Mouse (Mus musculus) liver, postnatal 0 days (tissue): ENCODE data around the gene Lrrc1.

Source experiments
- CTCF ChIP-seq: sonication (generic); IDR thresholded peaks from 2 replicates; pipeline ENCODE4 v1.5.1; 2016; ENCODE audit warnings: antibody characterized with exemption, low read depth
- EP300 ChIP-seq: IDR thresholded peaks from 2 replicates; pipeline ENCODE4 v1.6.1; 2016; ENCODE audit warnings: antibody characterized with exemption, low read depth, mild to moderate bottlenecking

DNA sequence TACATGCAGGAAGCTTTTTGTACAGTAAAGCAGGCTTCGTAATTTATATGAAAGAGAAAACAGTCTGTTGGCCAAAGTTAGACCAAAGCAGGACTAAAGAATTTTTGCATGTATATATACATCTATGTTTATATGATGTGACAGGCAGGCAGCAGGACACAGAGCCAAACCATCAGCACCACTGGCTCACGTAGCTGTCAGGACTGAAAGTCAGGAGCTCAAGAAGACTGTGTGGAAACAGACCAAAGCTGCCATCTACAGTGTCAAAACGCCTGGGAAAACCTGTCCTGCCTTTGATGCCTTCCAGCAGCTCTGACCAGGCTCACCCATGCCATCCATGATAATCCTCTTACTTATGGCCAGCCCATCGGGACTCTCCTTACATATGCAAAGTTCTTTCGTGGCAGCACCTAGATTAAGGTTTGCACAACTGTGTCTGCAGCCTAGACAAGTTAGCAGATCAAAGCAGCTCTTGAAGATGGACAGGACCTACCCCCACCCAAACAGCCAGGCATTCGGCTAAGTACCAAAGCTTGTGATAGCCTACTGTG, 136.5 kb downstream of the Lrrc1 start:
- TF ChIP-seq CTCF (no peak), EP300 (no peak)
